Comparison of ENCODE assay signal across 1 mouse cellular context in the genomic region with DNA sequence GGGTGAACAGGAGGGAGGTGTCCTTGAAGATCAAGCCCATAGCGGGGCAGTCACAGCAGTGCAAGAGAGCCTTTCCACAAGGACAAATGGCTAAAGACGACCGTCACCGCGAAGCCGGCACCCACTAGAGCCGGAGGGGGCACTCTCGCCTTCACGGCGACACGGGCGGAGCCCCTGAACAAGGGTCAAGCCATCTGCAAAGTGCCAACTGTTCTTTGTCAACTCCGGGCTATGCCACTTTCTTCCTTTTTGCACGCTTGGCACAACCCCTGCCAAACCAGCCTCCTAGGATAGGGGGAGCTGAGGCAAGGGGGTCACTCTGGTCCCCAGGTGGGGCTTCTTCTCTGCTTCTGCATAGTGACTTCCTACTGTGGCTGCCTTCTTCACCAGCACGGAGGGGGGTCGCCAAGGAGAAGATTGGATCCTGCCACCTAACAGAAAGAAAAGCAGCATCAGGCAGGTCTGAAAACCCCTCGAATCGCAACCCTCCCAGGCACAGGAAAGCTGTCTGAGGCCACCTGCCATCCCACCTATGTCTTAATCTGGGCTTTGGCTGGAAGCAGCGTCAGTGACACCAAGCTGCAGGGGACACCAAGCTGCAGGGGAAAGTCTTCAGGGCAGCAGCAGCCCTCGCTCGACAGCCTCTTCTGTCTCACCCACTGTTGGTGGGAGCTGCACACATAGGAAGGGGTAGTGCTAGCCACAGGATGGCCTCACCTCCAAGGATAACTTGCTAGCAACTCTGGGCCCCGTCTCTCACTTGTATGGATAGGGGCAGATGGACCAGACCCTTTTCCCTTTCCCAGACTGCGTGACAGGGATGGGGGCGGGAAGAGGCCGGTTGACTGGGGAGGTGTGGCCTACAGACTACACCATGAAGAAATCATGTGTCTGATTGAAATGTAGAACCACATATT.
TF ChIP-seq lines count a peak whose summit lies in the region.

No protein-coding gene starts in this region.

TF ChIP-seq in ES-E14, 5 proteins besides CTCF, POLR2A, EP300 and RAD21:
- TF ChIP-seq CHD2 (IDR thresholded peaks at IDR 0.05; ENCODE audit: low read depth, low read length) (no peak), MAFK (IDR thresholded peaks at IDR 0.05; ENCODE audit: insufficient read depth, low read depth, low read length) (no peak), HCFC1 (IDR thresholded peaks at IDR 0.05; ENCODE audit: borderline replicate concordance, insufficient read depth, low read length) (no peak), ZC3H11A (IDR thresholded peaks at IDR 0.05; ENCODE audit: borderline replicate concordance, low read depth, low read length) (no peak), ZNF384 (IDR thresholded peaks at IDR 0.05; ENCODE audit: low read depth, low read length) (no peak)
